ENCODE assay signal across 9 mouse cellular contexts in the genomic region with DNA sequence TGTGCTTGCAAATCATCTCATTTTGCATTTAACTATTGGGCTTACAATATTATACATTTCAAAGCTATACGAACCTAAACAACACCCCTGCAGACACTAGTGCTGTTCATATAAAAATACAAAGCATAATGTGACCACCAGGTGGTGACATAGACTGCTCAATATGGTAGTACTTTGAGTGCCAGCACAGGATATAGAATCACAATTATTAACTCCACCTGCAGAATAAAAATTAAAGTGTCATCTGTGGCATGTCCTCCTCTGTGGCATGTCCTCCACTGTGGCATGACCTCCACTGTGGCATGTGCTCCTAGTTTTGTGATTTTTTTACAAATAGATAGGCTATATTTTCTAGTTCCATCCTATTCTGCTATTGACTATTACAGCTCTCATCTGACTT.
DNase-seq lines count a peak whose midpoint lies in the region; ATAC-seq lines count a peak whose summit lies in the region.
"Had no signal": no experiment of that assay in that cellular context is flagged by ENCODE, and none has a peak within 500 bp of the region (broad histone marks: within the 10 kb centered on the region; RNA-seq: fewer than 3 reads in every experiment).

No protein-coding gene starts in this region.

- no peaks in the 10 kb centered on the region for H3K36me3 ChIP-seq in midbrain, embryonic 11.5 days (ENCODE audit: control insufficient read depth, insufficient read depth, low read length)
- peaks cover 6% of the 10 kb centered on the region; the same call in 1 of the 2 replicates for H3K36me3 ChIP-seq in midbrain, embryonic 10.5 days
- peaks cover 37% of the 10 kb centered on the region for H3K36me3 ChIP-seq in kidney, embryonic 15.5 days
- H3K36me3 ChIP-seq in midbrain, embryonic 14.5 days (ENCODE audit: control insufficient read depth, insufficient read depth, low read length): peaks cover 5% of the 10 kb centered on the region; the same call in 1 of the 2 replicates

- no peaks in the 10 kb centered on the region for H3K4me1 ChIP-seq in midbrain, embryonic 11.5 days (ENCODE audit: control insufficient read depth, insufficient read depth, low read length)
- H3K4me1 ChIP-seq in midbrain, embryonic 10.5 days: peaks cover 3% of the 10 kb centered on the region; the same call in 1 of the 2 replicates
- H3K4me1 ChIP-seq in kidney, embryonic 15.5 days: 0 out of 2 replicates have a peak, but pooled peaks cover 2% of the 10 kb centered on the region
- no peaks in the 10 kb centered on the region for H3K4me1 ChIP-seq in midbrain, embryonic 14.5 days (ENCODE audit: control insufficient read depth, insufficient read depth, low read length)
- H3K4me1 ChIP-seq: heart, embryonic 15.5 days had no signal

- no peaks in the 10 kb centered on the region for H3K9me3 ChIP-seq in midbrain, embryonic 11.5 days (ENCODE audit: control insufficient read depth, low read length)
- H3K9me3 ChIP-seq in midbrain, embryonic 10.5 days (replicated peaks): no peaks in the 10 kb centered on the region
- H3K9me3 ChIP-seq in kidney, embryonic 15.5 days (replicated peaks): no peaks in the 10 kb centered on the region
- no peaks in the 10 kb centered on the region for H3K9me3 ChIP-seq in midbrain, embryonic 14.5 days (ENCODE audit: control insufficient read depth, low read length)
- H3K9me3 ChIP-seq: heart, embryonic 15.5 days had no signal

- peak; percentile 7 for DNase-seq in cerebellum, adult 9-10 months
- no peak for DNase-seq in cerebellum, postnatal 4 days (ENCODE audit: low spot score in 2 of 2)
- peak; percentile 86 for DNase-seq in midbrain, embryonic 11.5 days (ENCODE audit: low spot score, missing footprints)
- DNase-seq in midbrain, embryonic 10.5 days (ENCODE audit: low spot score): no peak
- DNase-seq in embryo, embryonic 11 days: peak; percentile 38
- peak; percentile 82 for DNase-seq in midbrain, embryonic 14.5 days
- DNase-seq in spleen, adult 12 weeks (ENCODE audit: low spot score): no peak

- WGBS in midbrain, embryonic 11.5 days: 91% methylated on average over 1 of the region's 1 CpGs
- WGBS in midbrain, embryonic 10.5 days: 79% methylated on average over 1 of the region's 1 CpGs
- WGBS in kidney, embryonic 15.5 days: 62% methylated on average over 1 of the region's 1 CpGs
- 75% methylated on average over 1 of the region's 1 CpGs for WGBS in midbrain, embryonic 14.5 days

- no peaks in the 10 kb centered on the region for H3K27me3 ChIP-seq in midbrain, embryonic 11.5 days (ENCODE audit: control insufficient read depth, insufficient read depth, low read length)
- H3K27me3 ChIP-seq in midbrain, embryonic 10.5 days (ENCODE audit: low read depth, poor library complexity, severe bottlenecking): no peaks in the 10 kb centered on the region
- no peaks in the 10 kb centered on the region for H3K27me3 ChIP-seq in kidney, embryonic 15.5 days
- H3K27me3 ChIP-seq in midbrain, embryonic 14.5 days (ENCODE audit: control insufficient read depth, insufficient read depth, low read length): no peaks in the 10 kb centered on the region
- H3K27me3 ChIP-seq: heart, embryonic 15.5 days had no signal

- H3K4me2 ChIP-seq in midbrain, embryonic 11.5 days: no peak overlapping the region
- H3K4me2 ChIP-seq in kidney, embryonic 15.5 days: no peak overlapping the region
- H3K4me2 ChIP-seq in midbrain, embryonic 14.5 days (ENCODE audit: low read length): no peak overlapping the region
- H3K4me2 ChIP-seq: heart, embryonic 15.5 days had no signal

- no peak overlapping the region for H3K27ac ChIP-seq in midbrain, embryonic 11.5 days (ENCODE audit: low read depth, low read length)
- no peak overlapping the region for H3K27ac ChIP-seq in midbrain, embryonic 10.5 days (replicated peaks)
- no peak overlapping the region for H3K27ac ChIP-seq in kidney, embryonic 15.5 days
- no peak overlapping the region for H3K27ac ChIP-seq in midbrain, embryonic 14.5 days (replicated peaks; ENCODE audit: low read depth, low read length)
- H3K27ac ChIP-seq: heart, embryonic 15.5 days had no signal

- H3K4me3 ChIP-seq in midbrain, embryonic 11.5 days (ENCODE audit: low read depth, low read length): no peak overlapping the region
- H3K4me3 ChIP-seq in midbrain, embryonic 10.5 days: no peak overlapping the region
- no peak overlapping the region for H3K4me3 ChIP-seq in kidney, embryonic 15.5 days (replicated peaks)
- no peak overlapping the region for H3K4me3 ChIP-seq in midbrain, embryonic 14.5 days (replicated peaks; ENCODE audit: low read depth, low read length)
- H3K4me3 ChIP-seq: heart, embryonic 15.5 days had no signal

- peak; percentile 70 for ATAC-seq in midbrain, embryonic 11.5 days (ENCODE audit: low FRiP score)
- ATAC-seq in kidney, embryonic 15.5 days (replicated peaks; ENCODE audit: low FRiP score): peak; percentile 64; the same call in 1 of the 2 replicates
- peak; percentile 78 for ATAC-seq in midbrain, embryonic 14.5 days (ENCODE audit: low FRiP score, low TSS enrichment)

- H3K9ac ChIP-seq in midbrain, embryonic 11.5 days (ENCODE audit: low read length): no peak overlapping the region
- no peak overlapping the region for H3K9ac ChIP-seq in kidney, embryonic 15.5 days
- H3K9ac ChIP-seq in midbrain, embryonic 14.5 days (replicated peaks; ENCODE audit: low read length): no peak overlapping the region
- H3K9ac ChIP-seq: heart, embryonic 15.5 days had no signal

Comparison
In these comparisons a context has a peak if more than half of its experiments do, and no peak if none do; other contexts are left out.
1. DNase-seq: peak in cerebellum, adult 9-10 months (single experiment), midbrain, embryonic 11.5 days (single experiment), embryo, embryonic 11 days (single experiment) and midbrain, embryonic 14.5 days (single experiment); none in cerebellum, postnatal 4 days (0 of 2), midbrain, embryonic 10.5 days (single experiment) and spleen, adult 12 weeks (single experiment).
2. Peak in every context shown above with its lines, with median percentiles within 50 percentile points of each other: ATAC-seq.